Mouse (Mus musculus) large intestine, adult 2 months (tissue): ENCODE data around the gene Cpne6. TPM values are rescaled to one million over a fixed set of nuclear protein-coding genes. Genes with fewer than 3 reads are reported as not detected.

ENCODE experiments used
- DNase-seq: peaks from one replicate; pipeline ENCODE4 v3.0.0-alpha.2; 2012; ENCODE audit warnings: low read depth, low spot score
- WGBS: fragments of 180-500 bp; shearing (Covaris S2); methylation state at CpG from one replicate; pipeline ENCODE4 v1.1.7; 2018; 5-methylcytosine and 5-hydroxymethylcytosine counted together
- polyA plus RNA-seq: library from polyadenylated mRNA; depleted of rRNA; stranded (reverse); fragments of >200 nt; gene quantifications from 2 replicates; pipeline ENCODE4 v1.2.3, GENCODE M21; 2012; rRNA removed

Gene Cpne6
- 0.10 and 0.15 TPM in 2 replicates for polyA plus RNA-seq

- no peak for DNase-seq
- WGBS: 62% methylated on average over 22 of the region's 22 CpGs
These were observed at the start of gene Cpne6 for GRCm38 (mm10) chr14:55510125-55510731. Gene Cpne6 (plus strand): TSS chr14:55510445.

GRCm38 (mm10) chr14:55461757-55462156 is 48.5 kb upstream of the Cpne6 start:
- no peak for DNase-seq
- 13% methylated on average over 4 of the region's 4 CpGs for WGBS

- no peak for DNase-seq
- 59% methylated on average over 4 of the region's 4 CpGs for WGBS
These were observed 43.8 kb upstream of the Cpne6 start for GRCm38 (mm10) chr14:55466481-55466880.

- 79% methylated on average over 7 of the region's 7 CpGs for WGBS
- no peak for DNase-seq
These were observed 43.1 kb upstream of the Cpne6 start for GRCm38 (mm10) chr14:55467108-55467507.

- no peak for DNase-seq
- WGBS: 34% methylated on average over 2 of the region's 2 CpGs
These were observed 41.9 kb upstream of the Cpne6 start for GRCm38 (mm10) chr14:55468301-55468741.

GRCm38 (mm10) chr14:55469041-55469440 is 41.2 kb upstream of the Cpne6 start:
- 20% methylated on average over 2 of the region's 2 CpGs for WGBS
- no peak for DNase-seq

GRCm38 (mm10) chr14:55469821-55470220 is 40.4 kb upstream of the Cpne6 start:
- DNase-seq: no peak
- WGBS: 53% methylated on average over 6 of the region's 6 CpGs

- 17% methylated on average over 10 of the region's 10 CpGs for WGBS
- DNase-seq: no peak
These were observed 39.4 kb upstream of the Cpne6 start for GRCm38 (mm10) chr14:55470806-55471205.

- no peak for DNase-seq
- WGBS: 68% methylated on average over 2 of the region's 2 CpGs
These were observed 34.6 kb upstream of the Cpne6 start for GRCm38 (mm10) chr14:55475654-55476053.

GRCm38 (mm10) chr14:55477421-55477820 is 32.8 kb upstream of the Cpne6 start:
- no peak for DNase-seq
- WGBS: 100% methylated on average over 1 of the region's 1 CpGs

GRCm38 (mm10) chr14:55477829-55478228 is 32.4 kb upstream of the Cpne6 start:
- 86% methylated on average over 5 of the region's 5 CpGs for WGBS

GRCm38 (mm10) chr14:55478651-55479599 is 31.3 kb upstream of the Cpne6 start, which contains the start of gene Dhrs4:
Gene Dhrs4 (plus strand): TSS chr14:55478758.
- DNase-seq: peak; percentile 63
- WGBS: under 1% methylated on average over 38 of the region's 38 CpGs

More at GRCm38 (mm10) chr14:55477829-55478228, 32.4 kb upstream of the Cpne6 start:
- no peak for DNase-seq

- DNase-seq: no peak
- 80% methylated on average over 10 of the region's 10 CpGs for WGBS
These were observed 30.6 kb upstream of the Cpne6 start for GRCm38 (mm10) chr14:55479629-55480028.

GRCm38 (mm10) chr14:55484430-55485085 is 25.7 kb upstream of the Cpne6 start:
- DNase-seq: no peak
- 83% methylated on average over 5 of the region's 5 CpGs for WGBS

GRCm38 (mm10) chr14:55486836-55487235 is 23.4 kb upstream of the Cpne6 start:
- DNase-seq: no peak
- 85% methylated on average over 8 of the region's 8 CpGs for WGBS

- no peak for DNase-seq
- WGBS: 2% methylated on average over 67 of the region's 68 CpGs
These were observed 19.7 kb upstream of the Cpne6 start, which contains the start of gene Carmil3 for GRCm38 (mm10) chr14:55490361-55491201. Gene Carmil3 (plus strand): TSS chr14:55490651.

- DNase-seq: no peak
- 2% methylated on average over 30 of the region's 30 CpGs for WGBS
These were observed 18.9 kb upstream of the Cpne6 start for GRCm38 (mm10) chr14:55491291-55491833.

GRCm38 (mm10) chr14:55492103-55492502 is 18.1 kb upstream of the Cpne6 start:
- DNase-seq: no peak
- WGBS: 43% methylated on average over 3 of the region's 3 CpGs
